Mouse (Mus musculus): Measurements from ENCODE around the gene Lipc. TPM values are rescaled to one million over a fixed set of nuclear protein-coding genes. Genes with fewer than 3 reads are reported as not detected.
A peak's percentile ranks its signal among the peaks of the same experiment; 100 is the strongest.

Gene Lipc
- total RNA-seq (2014; rRNA removed) (0.08 and 0.81 TPM in 2 replicates), polyA plus RNA-seq (2015; fragmentation: Nextera tagmentation; extraction: Ambion mirVana) (0.16 and 0.29 TPM in 2 replicates)

GRCm38 (mm10) chr9:70952126-70952525, at the start of gene Lipc:
Gene Lipc (minus strand): TSS chr9:70952226.
- H3K27me3 ChIP-seq (ENCODE audit: insufficient read depth, low read length) = no peaks in the 10 kb centered on the region
- no peaks in the 10 kb centered on the region for H3K9me3 ChIP-seq (ENCODE audit: low read length)
- no peak within 1 kb of the TSS for H3K27ac ChIP-seq (ENCODE audit: low read depth, low read length)
- H3K4me1 ChIP-seq (ENCODE audit: insufficient read depth) = no peaks in the 10 kb centered on the region
- no peak within 1 kb of the TSS for H3K9ac ChIP-seq
- DNase-seq = no peak
- no peaks in the 10 kb centered on the region for H3K36me3 ChIP-seq (ENCODE audit: insufficient read depth)
- no peak for TF ChIP-seq CTCF (IDR thresholded peaks at IDR 0.05; ENCODE audit: low read depth)
- ATAC-seq = no peak
- no peak within 1 kb of the TSS for H3K4me2 ChIP-seq (ENCODE audit: low read depth)
- 85% methylated on average over 4 of the region's 4 CpGs for WGBS
- H3K4me3 ChIP-seq (ENCODE audit: low read depth, low read length) = no peak within 1 kb of the TSS

- H3K9me3 ChIP-seq (ENCODE audit: low read length) = no peaks in the 10 kb centered on the region
- H3K27ac ChIP-seq (ENCODE audit: low read depth, low read length) = peak overlapping the region; percentile 37; the same call in 1 of the 2 replicates
- ATAC-seq (peak; percentile 69), DNase-seq (no peak)
- no peak overlapping the region for H3K4me2 ChIP-seq (ENCODE audit: low read depth)
- H3K9ac ChIP-seq = no peak overlapping the region
- no peak overlapping the region for H3K4me3 ChIP-seq (ENCODE audit: low read depth, low read length)
- no peak for TF ChIP-seq CTCF (IDR thresholded peaks at IDR 0.05; ENCODE audit: low read depth)
- H3K4me1 ChIP-seq (ENCODE audit: insufficient read depth) = no peaks in the 10 kb centered on the region
- WGBS = 78% methylated on average over 4 of the region's 4 CpGs
- no peaks in the 10 kb centered on the region for H3K27me3 ChIP-seq (ENCODE audit: insufficient read depth, low read length)
- no peaks in the 10 kb centered on the region for H3K36me3 ChIP-seq (ENCODE audit: insufficient read depth)
These were observed 47.1 kb upstream of the Lipc start for GRCm38 (mm10) chr9:70999161-70999560.

DNA sequence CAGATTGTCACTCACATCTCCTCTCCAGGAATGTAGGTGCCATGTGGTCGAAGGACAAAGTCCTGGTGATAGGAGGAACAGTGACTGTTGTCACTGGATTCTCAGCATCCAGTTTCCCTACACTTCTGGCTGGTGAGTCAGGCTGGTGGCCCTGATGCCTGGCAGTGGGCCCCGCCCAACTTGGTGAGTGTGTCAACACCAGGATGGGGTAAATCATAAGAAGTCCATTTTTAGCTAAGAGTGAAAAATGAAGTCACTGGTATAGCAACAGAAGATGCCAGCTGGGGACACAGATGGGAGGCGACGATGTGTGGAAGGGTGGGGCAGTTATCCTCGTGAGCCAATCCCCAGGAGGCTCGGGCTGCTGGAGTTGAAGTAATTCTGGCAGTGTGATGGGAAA, 46.7 kb upstream of the Lipc start:
- Histone ChIP-seq H3K4me2 (ENCODE audit: low read depth) (no peak overlapping the region), H3K27ac (ENCODE audit: low read depth, low read length) (peak overlapping the region; percentile 51; the same call in 1 of the 2 replicates), H3K4me3 (ENCODE audit: low read depth, low read length) (no peak overlapping the region), H3K9me3 (ENCODE audit: low read length) (no peaks in the 10 kb centered on the region), H3K36me3 (ENCODE audit: insufficient read depth) (no peaks in the 10 kb centered on the region), H3K9ac (no peak overlapping the region), H3K27me3 (ENCODE audit: insufficient read depth, low read length) (no peaks in the 10 kb centered on the region), H3K4me1 (ENCODE audit: insufficient read depth) (no peaks in the 10 kb centered on the region)
- peak; percentile 78 for DNase-seq
- ATAC-seq = peak; percentile 88
- WGBS = 57% methylated on average over 6 of the region's 6 CpGs
- TF ChIP-seq CTCF (IDR thresholded peaks at IDR 0.05; ENCODE audit: low read depth) = no peak

DNA sequence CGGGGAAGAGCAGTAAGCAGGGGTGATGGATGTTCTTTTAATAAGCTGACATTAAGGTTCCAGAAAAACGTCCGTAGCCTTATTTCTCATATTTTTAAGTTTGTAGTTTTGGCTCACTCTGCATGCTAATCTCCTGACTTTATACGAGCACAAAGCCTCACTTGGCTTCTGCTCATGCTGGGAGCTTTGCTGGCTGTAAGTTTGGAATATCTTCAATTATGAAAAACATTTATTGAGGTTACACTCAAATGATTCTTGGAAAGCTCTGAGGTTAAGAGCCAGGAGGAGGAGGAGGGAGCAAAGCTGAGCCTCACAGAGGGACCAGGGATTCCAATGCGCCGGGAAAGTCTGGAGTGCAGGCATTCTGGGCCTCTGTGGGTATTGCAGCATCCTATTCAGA, 41.3 kb upstream of the Lipc start:
- Histone ChIP-seq H3K4me1 (ENCODE audit: insufficient read depth) (no peaks in the 10 kb centered on the region), H3K9me3 (ENCODE audit: low read length) (no peaks in the 10 kb centered on the region), H3K4me3 (ENCODE audit: low read depth, low read length) (no peak overlapping the region), H3K4me2 (ENCODE audit: low read depth) (no peak overlapping the region), H3K27ac (ENCODE audit: low read depth, low read length) (no peak overlapping the region), H3K36me3 (ENCODE audit: insufficient read depth) (no peaks in the 10 kb centered on the region), H3K9ac (no peak overlapping the region), H3K27me3 (ENCODE audit: insufficient read depth, low read length) (no peaks in the 10 kb centered on the region)
- WGBS = 61% methylated on average over 6 of the region's 6 CpGs
- no peak for ATAC-seq
- no peak for TF ChIP-seq CTCF (IDR thresholded peaks at IDR 0.05; ENCODE audit: low read depth)
- DNase-seq = no peak

DNA sequence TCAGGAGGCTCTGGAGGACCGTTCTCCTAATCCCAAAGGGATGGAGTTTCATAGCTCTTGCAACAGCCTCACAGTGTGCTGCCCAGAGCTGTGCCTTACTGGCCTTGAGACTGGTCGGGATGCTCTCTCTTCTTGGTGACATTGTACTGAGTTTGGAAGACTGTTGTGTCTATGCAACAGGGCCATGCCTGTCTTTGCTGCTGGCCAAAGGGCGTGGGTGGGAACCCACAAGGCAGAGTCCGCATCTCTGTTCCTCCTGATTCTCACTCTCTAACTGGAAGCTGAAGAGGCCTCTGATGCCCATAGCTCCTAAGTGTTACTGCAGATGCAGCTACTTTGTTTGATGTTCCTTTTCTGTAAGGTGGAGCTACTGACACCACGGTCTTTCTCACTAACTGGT, 39.4 kb upstream of the Lipc start:
- no peak for TF ChIP-seq CTCF (IDR thresholded peaks at IDR 0.05; ENCODE audit: low read depth)
- Histone ChIP-seq H3K4me1 (ENCODE audit: insufficient read depth) (no peaks in the 10 kb centered on the region), H3K9ac (no peak overlapping the region), H3K4me2 (ENCODE audit: low read depth) (no peak overlapping the region), H3K9me3 (ENCODE audit: low read length) (no peaks in the 10 kb centered on the region), H3K4me3 (ENCODE audit: low read depth, low read length) (no peak overlapping the region), H3K36me3 (ENCODE audit: insufficient read depth) (no peaks in the 10 kb centered on the region), H3K27me3 (ENCODE audit: insufficient read depth, low read length) (no peaks in the 10 kb centered on the region), H3K27ac (ENCODE audit: low read depth, low read length) (no peak overlapping the region)
- WGBS = 94% methylated on average over 5 of the region's 5 CpGs
- ATAC-seq = no peak
- DNase-seq = no peak

DNA sequence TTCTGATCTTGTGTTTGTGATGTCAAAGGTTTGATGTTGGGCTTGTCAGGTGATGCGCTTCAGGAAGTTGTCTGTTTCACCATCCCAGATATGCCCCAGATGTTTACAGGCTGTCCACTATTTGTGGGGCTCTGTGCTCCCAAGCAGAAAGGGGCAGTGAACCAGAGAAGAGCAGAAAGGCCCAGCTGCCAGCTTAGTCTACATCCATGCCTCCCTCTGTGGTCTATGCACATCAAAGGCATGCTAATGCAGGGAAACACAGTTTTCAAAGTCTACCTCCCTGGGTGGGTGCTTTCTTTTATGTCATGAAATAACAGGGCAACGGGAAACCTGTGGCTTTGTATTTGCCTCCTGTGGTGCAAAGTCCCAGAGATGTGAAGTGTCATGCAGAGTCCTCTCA, 35.2 kb upstream of the Lipc start:
- H3K9me3 ChIP-seq (ENCODE audit: low read length) = no peaks in the 10 kb centered on the region
- no peak overlapping the region for H3K4me3 ChIP-seq (ENCODE audit: low read depth, low read length)
- ATAC-seq (no peak), DNase-seq (no peak)
- no peak overlapping the region for H3K27ac ChIP-seq (ENCODE audit: low read depth, low read length)
- H3K27me3 ChIP-seq (ENCODE audit: insufficient read depth, low read length) = no peaks in the 10 kb centered on the region
- WGBS = 40% methylated on average over 2 of the region's 2 CpGs
- no peak overlapping the region for H3K9ac ChIP-seq
- H3K36me3 ChIP-seq (ENCODE audit: insufficient read depth) = no peaks in the 10 kb centered on the region
- TF ChIP-seq CTCF (IDR thresholded peaks at IDR 0.05; ENCODE audit: low read depth) = no peak
- no peaks in the 10 kb centered on the region for H3K4me1 ChIP-seq (ENCODE audit: insufficient read depth)
- no peak overlapping the region for H3K4me2 ChIP-seq (ENCODE audit: low read depth)

GRCm38 (mm10) chr9:70982991-70983480, 31.0 kb upstream of the Lipc start:
- Histone ChIP-seq H3K4me3 (ENCODE audit: low read depth, low read length) (no peak overlapping the region), H3K9ac (no peak overlapping the region), H3K36me3 (ENCODE audit: insufficient read depth) (no peaks in the 10 kb centered on the region), H3K9me3 (ENCODE audit: low read length) (no peaks in the 10 kb centered on the region), H3K4me2 (ENCODE audit: low read depth) (no peak overlapping the region), H3K27me3 (ENCODE audit: insufficient read depth, low read length) (no peaks in the 10 kb centered on the region), H3K4me1 (ENCODE audit: insufficient read depth) (no peaks in the 10 kb centered on the region), H3K27ac (ENCODE audit: low read depth, low read length) (no peak overlapping the region)
- 93% methylated on average over 3 of the region's 3 CpGs for WGBS
- DNase-seq (no peak), ATAC-seq (no peak)
- TF ChIP-seq CTCF (IDR thresholded peaks at IDR 0.05; ENCODE audit: low read depth) = no peak

Data from forebrain, postnatal 0 days (tissue).